Mouse (Mus musculus): ENCODE data around the gene Pelp1. TPM values are rescaled to one million over a fixed set of nuclear protein-coding genes. Genes with fewer than 3 reads are reported as not detected.

Pelp1 gene
- polyA plus RNA-seq, 1 experiment = 36.1 TPM

GRCm38 (mm10) chr11:70347861-70348260, 62.0 kb downstream of the Pelp1 start:
- Histone ChIP-seq H3K36me3 (replicated peaks; ENCODE audit: low read length) (no peaks in the 10 kb centered on the region), H3K9me3 (no peaks in the 10 kb centered on the region), H3K4me3 (replicated peaks) (no peak overlapping the region), H3K27me3 (replicated peaks) (peaks cover 92% of the 10 kb centered on the region), H3K4me1 (peaks cover 15% of the 10 kb centered on the region)
- TF ChIP-seq GATA1 (IDR thresholded peaks at IDR 0.05; ENCODE audit: borderline replicate concordance, low read length) (no peak), FLI1 (IDR thresholded peaks at IDR 0.05; ENCODE audit: low read length) (no peak)

DNA sequence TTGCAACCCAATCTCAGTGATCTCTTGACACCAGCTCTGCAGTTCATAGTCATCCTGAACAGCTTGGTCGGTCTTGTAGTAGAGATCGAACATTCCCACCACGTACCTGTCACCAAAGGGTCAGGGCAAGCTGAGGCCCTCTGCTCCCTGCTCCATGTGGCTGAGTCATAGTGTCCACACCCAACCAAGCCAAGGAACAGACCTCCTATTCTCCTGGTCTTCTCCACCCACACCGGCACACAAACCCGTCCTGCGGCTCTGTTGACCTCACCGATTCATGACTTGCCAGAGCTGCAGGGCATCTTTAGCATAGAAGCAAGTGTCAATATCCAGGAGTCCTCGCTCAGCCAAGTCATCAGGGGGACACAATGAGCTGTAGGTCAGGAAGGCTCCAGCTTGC, 64.3 kb downstream of the Pelp1 start:
- Histone ChIP-seq H3K4me1 (no peaks in the 10 kb centered on the region; the same call in 1 of the 2 replicates), H3K36me3 (replicated peaks; ENCODE audit: low read length) (no peaks in the 10 kb centered on the region), H3K27me3 (replicated peaks) (peaks cover 81% of the 10 kb centered on the region), H3K9me3 (peaks cover 4% of the 10 kb centered on the region; the same call in 1 of the 2 replicates), H3K4me3 (replicated peaks) (no peak overlapping the region)
- TF ChIP-seq FLI1 (IDR thresholded peaks at IDR 0.05; ENCODE audit: low read length) (no peak), GATA1 (IDR thresholded peaks at IDR 0.05; ENCODE audit: borderline replicate concordance, low read length) (no peak)

- Histone ChIP-seq H3K4me1 (no peaks in the 10 kb centered on the region), H3K4me3 (replicated peaks) (no peak overlapping the region), H3K27me3 (replicated peaks) (peaks cover 81% of the 10 kb centered on the region), H3K9me3 (peaks cover 4% of the 10 kb centered on the region; the same call in 1 of the 2 replicates), H3K36me3 (replicated peaks; ENCODE audit: low read length) (no peaks in the 10 kb centered on the region)
- no peak for TF ChIP-seq FLI1 (IDR thresholded peaks at IDR 0.05; ENCODE audit: low read length)
- no peak for TF ChIP-seq GATA1 (IDR thresholded peaks at IDR 0.05; ENCODE audit: borderline replicate concordance, low read length)
Measured at GRCm38 (mm10) chr11:70345061-70345460, 64.8 kb downstream of the Pelp1 start.

Other genes with a start within 250 kb of the Pelp1 start
- gene Slc16a11, start 197.3 kb downstream of the Pelp1 start, polyA plus RNA-seq (2012; ENCODE audit: insufficient read depth, low replicate concordance) = not detected in 2 replicates
- 5.3 and 8.1 TPM in 2 replicates for gene Slc16a13, start 189.0 kb downstream of the Pelp1 start, polyA plus RNA-seq (2012; ENCODE audit: insufficient read depth, low replicate concordance)
- gene Bcl6b, start 180.2 kb downstream of the Pelp1 start, polyA plus RNA-seq (2012; ENCODE audit: insufficient read depth, low replicate concordance) = not detected in 2 replicates
- 169 and 210 TPM in 2 replicates for gene 0610010K14Rik, start 172.1 kb downstream of the Pelp1 start, polyA plus RNA-seq (2012; ENCODE audit: insufficient read depth, low replicate concordance)
- 25.7 and 41.9 TPM in 2 replicates for gene Gm21988, start 170.2 kb downstream of the Pelp1 start, polyA plus RNA-seq (2012; ENCODE audit: insufficient read depth, low replicate concordance)
- 869 and 1,064 TPM in 2 replicates for gene Rnasek, start 170.2 kb downstream of the Pelp1 start, polyA plus RNA-seq (2012; ENCODE audit: insufficient read depth, low replicate concordance)
- gene Alox12, start 154.7 kb downstream of the Pelp1 start, polyA plus RNA-seq (2012; ENCODE audit: insufficient read depth, low replicate concordance) = 66.3 and 164 TPM in 2 replicates
- gene Alox12e, start 87.4 kb downstream of the Pelp1 start, polyA plus RNA-seq (2012; ENCODE audit: insufficient read depth, low replicate concordance) = 0.03 TPM in 1 of 2 replicates, not detected in the other
- 0.50 TPM in 1 of 2 replicates, not detected in the other for gene Alox15, start 58.0 kb downstream of the Pelp1 start, polyA plus RNA-seq (2012; ENCODE audit: insufficient read depth, low replicate concordance)
- gene Arrb2, start 22.6 kb upstream of the Pelp1 start, polyA plus RNA-seq (2012; ENCODE audit: insufficient read depth, low replicate concordance) = 1,596 and 3,155 TPM in 2 replicates
- gene Med11, start 41.9 kb upstream of the Pelp1 start, polyA plus RNA-seq (2012; ENCODE audit: insufficient read depth, low replicate concordance) = 47.7 and 52.0 TPM in 2 replicates
- gene Zmynd15, start 49.4 kb upstream of the Pelp1 start, polyA plus RNA-seq (2012; ENCODE audit: insufficient read depth, low replicate concordance) = 2.1 and 3.6 TPM in 2 replicates
- 1.4 and 23.1 TPM in 2 replicates for gene Cxcl16, start 50.0 kb upstream of the Pelp1 start, polyA plus RNA-seq (2012; ENCODE audit: insufficient read depth, low replicate concordance)
- gene Tm4sf5, start 95.2 kb upstream of the Pelp1 start, polyA plus RNA-seq (2012; ENCODE audit: insufficient read depth, low replicate concordance) = 0.55 TPM in 1 of 2 replicates, not detected in the other
- not detected in 2 replicates for gene Vmo1, start 104.6 kb upstream of the Pelp1 start, polyA plus RNA-seq (2012; ENCODE audit: insufficient read depth, low replicate concordance)
- not detected in 2 replicates for gene Gltpd2, start 109.2 kb upstream of the Pelp1 start, polyA plus RNA-seq (2012; ENCODE audit: insufficient read depth, low replicate concordance)
- gene Psmb6, start 115.3 kb upstream of the Pelp1 start, polyA plus RNA-seq (2012; ENCODE audit: insufficient read depth, low replicate concordance) = 79.0 and 226 TPM in 2 replicates
- not detected in 2 replicates for gene Gm40193, start 122.9 kb upstream of the Pelp1 start, polyA plus RNA-seq (2012; ENCODE audit: insufficient read depth, low replicate concordance)
- 1.1 TPM in 1 of 2 replicates, not detected in the other for gene Pld2, start 130.0 kb upstream of the Pelp1 start, polyA plus RNA-seq (2012; ENCODE audit: insufficient read depth, low replicate concordance)
- 122 and 129 TPM in 2 replicates for gene Mink1, start 152.8 kb upstream of the Pelp1 start, polyA plus RNA-seq (2012; ENCODE audit: insufficient read depth, low replicate concordance)
- gene 4930544D05Rik, start 205.8 kb upstream of the Pelp1 start, polyA plus RNA-seq (2012; ENCODE audit: insufficient read depth, low replicate concordance) = not detected in 2 replicates
- gene Chrne, start 209.2 kb upstream of the Pelp1 start, polyA plus RNA-seq (2012; ENCODE audit: insufficient read depth, low replicate concordance) = 0.83 TPM in 1 of 2 replicates, not detected in the other
- 898 and 1,061 TPM in 2 replicates for gene Gp1ba, start 229.1 kb upstream of the Pelp1 start, polyA plus RNA-seq (2012; ENCODE audit: insufficient read depth, low replicate concordance)
- 102 and 125 TPM in 2 replicates for gene Rnf167, start 237.2 kb upstream of the Pelp1 start, polyA plus RNA-seq (2012; ENCODE audit: insufficient read depth, low replicate concordance)
- 15.7 and 78.7 TPM in 2 replicates for gene Slc25a11, start 237.4 kb upstream of the Pelp1 start, polyA plus RNA-seq (2012; ENCODE audit: insufficient read depth, low replicate concordance)
- gene Pfn1, start 244.6 kb upstream of the Pelp1 start, polyA plus RNA-seq (2012; ENCODE audit: insufficient read depth, low replicate concordance) = 9,580 and 14,702 TPM in 2 replicates
- 4.2 and 8.4 TPM in 2 replicates for gene Eno3, start 247.2 kb upstream of the Pelp1 start, polyA plus RNA-seq (2012; ENCODE audit: insufficient read depth, low replicate concordance)